Mouse (Mus musculus) kidney, adult 2 months (tissue): ENCODE data around the gene Rbm4.

Source experiments
- CTCF ChIP-seq: fragments of 200-500 bp; conservative IDR thresholded peaks from 2 replicates; pipeline ENCODE4 v1.5.1; 2011; ENCODE audit warnings: low read depth, mild to moderate bottlenecking, control low read depth, low read length, moderate library complexity, mixed read lengths; ENCODE audit not compliant: insufficient read depth, insufficient read length
- POLR2A ChIP-seq: fragments of 200-500 bp; IDR thresholded peaks from one replicate; pipeline ENCODE4 v1.6.1; 2011; ENCODE audit warnings: low read depth, low read length, control low read depth

- TF ChIP-seq POLR2A, result no peak
- no peak for TF ChIP-seq CTCF
These were observed 9.6 kb upstream of the Rbm4 start for GRCm38 (mm10) chr19:4803283-4803682.
